Mouse (Mus musculus) G1E (cell line): ENCODE results near the gene Il23a. TPM values are rescaled to one million over a fixed set of nuclear protein-coding genes. Genes with fewer than 3 reads are reported as not detected.

Experiments
- ATAC-seq: 2 replicates; pipeline ENCODE4 v1.8.0; 2016; ENCODE audit warnings: mild to moderate bottlenecking; ENCODE audit not compliant: insufficient number of reproducible peaks, poor library complexity, low FRiP score, severe bottlenecking; ENCODE audit errors: extremely low read depth
- DNase-seq: peaks from one replicate; pipeline ENCODE4 v3.0.0; 2012; ENCODE audit warnings: low spot score
- H3K27me3 ChIP-seq: 2 replicates; pipeline ENCODE4 v1.6.1; 2012; ENCODE audit warnings: mild to moderate bottlenecking, low read length, inconsistent platforms; ENCODE audit not compliant: insufficient read depth
- H3K36me3 ChIP-seq: replicated peaks from 2 replicates; pipeline ENCODE3; 2012; ENCODE audit warnings: mild to moderate bottlenecking, inconsistent platforms
- H3K4me1 ChIP-seq: 2 replicates; pipeline ENCODE4 v1.6.1; 2012; ENCODE audit warnings: low read depth, low read length, inconsistent platforms, mixed read lengths; ENCODE audit not compliant: insufficient read depth
- H3K4me3 ChIP-seq: 2 replicates; pipeline ENCODE4 v1.5.1; 2012; ENCODE audit warnings: low read depth, mild to moderate bottlenecking, inconsistent platforms, low read length, moderate library complexity, mixed read lengths
- H3K9me3 ChIP-seq: replicated peaks from 2 replicates; pipeline ENCODE4 v1.6.1; 2012; ENCODE audit warnings: inconsistent platforms
- CTCF ChIP-seq: IDR thresholded peaks from 2 replicates; pipeline ENCODE4 v1.5.1; 2012; ENCODE audit warnings: low read depth, low read length, inconsistent platforms, mixed read lengths
- GATA1 ChIP-seq: IDR thresholded peaks from 2 replicates; pipeline ENCODE4 v1.6.1; 2012; ENCODE audit warnings: borderline replicate concordance, low read length, inconsistent platforms, mixed read lengths
- GATA2 ChIP-seq: IDR thresholded peaks from 2 replicates; pipeline ENCODE4 v1.6.1; 2012; ENCODE audit warnings: low read depth, low read length, inconsistent platforms, borderline replicate concordance
- POLR2AphosphoS5 ChIP-seq: IDR thresholded peaks from 2 replicates; pipeline ENCODE4 v1.6.1; 2012; ENCODE audit warnings: low read depth, low read length, inconsistent platforms; ENCODE audit not compliant: insufficient replicate concordance
- TAL1 ChIP-seq: conservative IDR thresholded peaks from 2 replicates; pipeline ENCODE4 v1.6.1; 2012; ENCODE audit warnings: low read depth, low read length, inconsistent platforms, mixed read lengths
- polyA plus RNA-seq: library from polyadenylated mRNA; stranded (reverse); fragments of >175 nt; gene quantifications from 2 replicates; pipeline ENCODE4 v1.2.3, GENCODE M21; 2012
- total RNA-seq, 2 experiments: library from RNA; stranded (forward) in 1 of 2; stranded (reverse) in 1 of 2; fragments of 200-1000 nt in 1 of 2; fragments of >200 nt in 1 of 2; fragmentation: Nextera tagmentation in 1 of 2; gene quantifications; 2 replicates each; pipeline ENCODE4 v1.2.3; 2014 to 2017

Il23a gene
- total RNA-seq (2014; fragmentation: Nextera tagmentation) = not detected in 2 replicates
- total RNA-seq (2017) = 0.16 TPM in 1 of 2 replicates, not detected in the other
- 0.03 TPM in 1 of 2 replicates, not detected in the other for polyA plus RNA-seq

- H3K36me3 ChIP-seq = no peaks in the 10 kb centered on the region
- DNase-seq = no peak
- peaks cover 25% of the 10 kb centered on the region for H3K27me3 ChIP-seq
- no peak for TF ChIP-seq GATA2
- no peak for TF ChIP-seq GATA1
- TF ChIP-seq TAL1 = no peak
- TF ChIP-seq CTCF = no peak
- no peak for TF ChIP-seq POLR2AphosphoS5
- ATAC-seq = no peak
- no peaks in the 10 kb centered on the region for H3K9me3 ChIP-seq
- H3K4me1 ChIP-seq = peaks cover 27% of the 10 kb centered on the region
- H3K4me3 ChIP-seq = no peak within 1 kb of the TSS
Measured at GRCm38 (mm10) chr10:128298702-128299171, at the start of gene Il23a. Gene Il23a, minus strand, starts transcription at chr10:128298752.

GRCm38 (mm10) chr10:128347541-128347940 is 49.0 kb upstream of the Il23a start:
- TF ChIP-seq GATA2 = no peak
- no peak for TF ChIP-seq GATA1
- TF ChIP-seq CTCF = no peak
- no peak for TF ChIP-seq TAL1
- TF ChIP-seq POLR2AphosphoS5 = no peak
- H3K36me3 ChIP-seq = peaks cover 69% of the 10 kb centered on the region
- H3K9me3 ChIP-seq = no peaks in the 10 kb centered on the region
- ATAC-seq (no peak), DNase-seq (no peak)
- H3K4me1 ChIP-seq = peaks cover 39% of the 10 kb centered on the region
- H3K27me3 ChIP-seq = no peaks in the 10 kb centered on the region
- H3K4me3 ChIP-seq = no peak overlapping the region

- Histone ChIP-seq H3K4me3 (peak overlapping the region; percentile 53; the same call in 1 of the 2 replicates), H3K27me3 (no peaks in the 10 kb centered on the region), H3K36me3 (peaks cover 62% of the 10 kb centered on the region), H3K9me3 (no peaks in the 10 kb centered on the region), H3K4me1 (peaks cover 62% of the 10 kb centered on the region)
- ATAC-seq = peak; percentile 96
- no peak for TF ChIP-seq POLR2AphosphoS5
- TF ChIP-seq CTCF = no peak
- no peak for TF ChIP-seq GATA1
- TF ChIP-seq GATA2 = no peak
- no peak for TF ChIP-seq TAL1
- DNase-seq = peak; percentile 63
Measured at GRCm38 (mm10) chr10:128344568-128345275, 46.2 kb upstream of the Il23a start.

GRCm38 (mm10) chr10:128343436-128343835 is 44.9 kb upstream of the Il23a start:
- DNase-seq = no peak
- Histone ChIP-seq H3K4me3 (no peak overlapping the region; the same call in 1 of the 2 replicates), H3K36me3 (peaks cover 61% of the 10 kb centered on the region), H3K9me3 (no peaks in the 10 kb centered on the region), H3K4me1 (peaks cover 75% of the 10 kb centered on the region), H3K27me3 (no peaks in the 10 kb centered on the region)
- no peak for ATAC-seq
- no peak for TF ChIP-seq GATA1
- TF ChIP-seq CTCF = no peak
- TF ChIP-seq TAL1 = no peak
- no peak for TF ChIP-seq GATA2
- no peak for TF ChIP-seq POLR2AphosphoS5

- TF ChIP-seq GATA2 (no peak), POLR2AphosphoS5 (no peak), GATA1 (no peak), TAL1 (no peak), CTCF (no peak)
Measured at GRCm38 (mm10) chr10:128340257-128340656, 41.7 kb upstream of the Il23a start.

GRCm38 (mm10) chr10:128338948-128339347 is 40.4 kb upstream of the Il23a start:
- no peak for ATAC-seq
- Histone ChIP-seq H3K4me1 (peaks cover 85% of the 10 kb centered on the region), H3K9me3 (no peaks in the 10 kb centered on the region), H3K27me3 (no peaks in the 10 kb centered on the region), H3K36me3 (peaks cover 41% of the 10 kb centered on the region), H3K4me3 (peak overlapping the region; percentile 88)
- DNase-seq = no peak
- TF ChIP-seq POLR2AphosphoS5 = no peak
- no peak for TF ChIP-seq TAL1
- no peak for TF ChIP-seq GATA1
- TF ChIP-seq GATA2 = no peak
- no peak for TF ChIP-seq CTCF

More at GRCm38 (mm10) chr10:128340257-128340656, 41.7 kb upstream of the Il23a start:
- DNase-seq = no peak
- Histone ChIP-seq H3K9me3 (no peaks in the 10 kb centered on the region), H3K27me3 (no peaks in the 10 kb centered on the region), H3K4me1 (peaks cover 82% of the 10 kb centered on the region), H3K4me3 (no peak overlapping the region), H3K36me3 (peaks cover 41% of the 10 kb centered on the region)
- ATAC-seq = no peak
